Mouse (Mus musculus) forebrain, embryonic 10.5 days (tissue): ENCODE data around the gene Tfap4. TPM values are rescaled to one million over a fixed set of nuclear protein-coding genes. Genes with fewer than 3 reads are reported as not detected.

ENCODE experiments used
- DNase-seq: peaks from one replicate; pipeline ENCODE4 v3.0.0-alpha.2; 2017; ENCODE audit warnings: low spot score; ENCODE audit errors: extremely low spot score
- H3K27ac ChIP-seq: fragments of 300-500 bp; sonication (generic); 2 replicates; pipeline ENCODE4 v1.5.1; 2016; ENCODE audit warnings: mild to moderate bottlenecking
- H3K27me3 ChIP-seq: fragments of 300-500 bp; sonication (generic); 2 replicates; pipeline ENCODE4 v1.6.1; 2016; ENCODE audit warnings: mild to moderate bottlenecking; ENCODE audit not compliant: poor library complexity, severe bottlenecking
- H3K36me3 ChIP-seq: fragments of 300-500 bp; sonication (generic); replicated peaks from 2 replicates; pipeline ENCODE4 v1.6.1; 2016; ENCODE audit warnings: mild to moderate bottlenecking, moderate library complexity
- H3K4me1 ChIP-seq: fragments of 300-500 bp; sonication (generic); 2 replicates; pipeline ENCODE4 v1.6.1; 2016
- H3K4me3 ChIP-seq: fragments of 300-500 bp; sonication (generic); 2 replicates; pipeline ENCODE4 v1.5.1; 2016; ENCODE audit warnings: mild to moderate bottlenecking, moderate library complexity
- H3K9me3 ChIP-seq: fragments of 300-500 bp; sonication (generic); 2 replicates; pipeline ENCODE4 v1.6.1; 2016; ENCODE audit warnings: mild to moderate bottlenecking, moderate library complexity
- WGBS: fragments of 180-500 bp; shearing (Covaris S2); methylation state at CpG from one replicate; pipeline ENCODE4 v1.1.7; 2016; 5-methylcytosine and 5-hydroxymethylcytosine counted together
- polyA plus RNA-seq: library from polyadenylated mRNA; unstranded; fragments of >200 nt; fragmentation: Nextera tagmentation; extraction: Ambion mirVana; gene quantifications from 2 replicates; pipeline ENCODE4 v1.2.1, GENCODE M21; 2016

Tfap4 gene
- polyA plus RNA-seq, 1 experiment from 2014 or later: 32.0 TPM

- peak overlapping the region; percentile 98 for H3K27ac ChIP-seq
- H3K9me3 ChIP-seq: no peaks in the 10 kb centered on the region; the same call in 1 of the 2 replicates
- under 1% methylated on average over 43 of the region's 43 CpGs for WGBS
- peaks cover 24% of the 10 kb centered on the region for H3K4me1 ChIP-seq
- H3K36me3 ChIP-seq: peaks cover 23% of the 10 kb centered on the region
- H3K27me3 ChIP-seq: no peaks in the 10 kb centered on the region
- peak overlapping the region; percentile 90 for H3K4me3 ChIP-seq
- peak; percentile 76 for DNase-seq
Measured at GRCm38 (mm10) chr16:4558980-4559631, 548 bp downstream of the Tfap4 start.

GRCm38 (mm10) chr16:4558384-4558979 lies 1.2 kb downstream of the Tfap4 start:
- Histone ChIP-seq H3K36me3 (peaks cover 23% of the 10 kb centered on the region), H3K27me3 (no peaks in the 10 kb centered on the region), H3K27ac (peak overlapping the region; percentile 98), H3K4me3 (peak overlapping the region; percentile 90), H3K4me1 (peaks cover 27% of the 10 kb centered on the region), H3K9me3 (no peaks in the 10 kb centered on the region; the same call in 1 of the 2 replicates)
- peak; percentile 93 for DNase-seq
- WGBS: under 1% methylated on average over 38 of the region's 38 CpGs

GRCm38 (mm10) chr16:4557949-4558348 lies 1.7 kb downstream of the Tfap4 start:
- WGBS: under 1% methylated on average over 19 of the region's 19 CpGs
- Histone ChIP-seq H3K4me3 (peak overlapping the region; percentile 90), H3K27ac (peak overlapping the region; percentile 98), H3K9me3 (no peaks in the 10 kb centered on the region; the same call in 1 of the 2 replicates), H3K36me3 (peaks cover 25% of the 10 kb centered on the region), H3K27me3 (no peaks in the 10 kb centered on the region), H3K4me1 (peaks cover 33% of the 10 kb centered on the region)
- DNase-seq: peak; percentile 56

- DNase-seq: no peak
Measured at GRCm38 (mm10) chr16:4557085-4557484, 2.6 kb downstream of the Tfap4 start.

GRCm38 (mm10) chr16:4555555-4555954 lies 4.1 kb downstream of the Tfap4 start:
- H3K4me1 ChIP-seq: peaks cover 49% of the 10 kb centered on the region

More at GRCm38 (mm10) chr16:4557085-4557484, 2.6 kb downstream of the Tfap4 start:
- Histone ChIP-seq H3K9me3 (no peaks in the 10 kb centered on the region; the same call in 1 of the 2 replicates), H3K27ac (peak overlapping the region; percentile 98), H3K36me3 (peaks cover 32% of the 10 kb centered on the region), H3K27me3 (no peaks in the 10 kb centered on the region), H3K4me3 (peak overlapping the region; percentile 90), H3K4me1 (peaks cover 41% of the 10 kb centered on the region)
- WGBS: 93% methylated on average over 1 of the region's 1 CpGs

GRCm38 (mm10) chr16:4552829-4553550 lies 6.7 kb downstream of the Tfap4 start:
- H3K4me3 ChIP-seq: peak overlapping the region; percentile 18; the same call in 1 of the 2 replicates
- H3K27me3 ChIP-seq: no peaks in the 10 kb centered on the region
- peaks cover 71% of the 10 kb centered on the region for H3K36me3 ChIP-seq
- peaks cover 43% of the 10 kb centered on the region for H3K4me1 ChIP-seq
- 60% methylated on average over 6 of the region's 6 CpGs for WGBS
- H3K27ac ChIP-seq: peak overlapping the region; percentile 57
- no peaks in the 10 kb centered on the region; the same call in 1 of the 2 replicates for H3K9me3 ChIP-seq
- peak; percentile 40 for DNase-seq

More at GRCm38 (mm10) chr16:4555555-4555954, 4.1 kb downstream of the Tfap4 start:
- Histone ChIP-seq H3K4me3 (no peak overlapping the region), H3K27ac (no peak overlapping the region), H3K27me3 (no peaks in the 10 kb centered on the region), H3K36me3 (peaks cover 47% of the 10 kb centered on the region), H3K9me3 (no peaks in the 10 kb centered on the region; the same call in 1 of the 2 replicates)
- no peak for DNase-seq
- 100% methylated on average over 1 of the region's 1 CpGs for WGBS

- Histone ChIP-seq H3K9me3 (no peaks in the 10 kb centered on the region; the same call in 1 of the 2 replicates), H3K4me3 (no peak overlapping the region), H3K4me1 (peaks cover 32% of the 10 kb centered on the region), H3K27me3 (no peaks in the 10 kb centered on the region), H3K27ac (peak overlapping the region; percentile 57), H3K36me3 (peaks cover 79% of the 10 kb centered on the region)
- DNase-seq: no peak
- 92% methylated on average over 12 of the region's 12 CpGs for WGBS
Measured at GRCm38 (mm10) chr16:4551885-4552284, 7.8 kb downstream of the Tfap4 start.

GRCm38 (mm10) chr16:4551056-4551455 lies 8.6 kb downstream of the Tfap4 start:
- Histone ChIP-seq H3K4me3 (no peak overlapping the region), H3K27ac (no peak overlapping the region), H3K9me3 (no peaks in the 10 kb centered on the region), H3K4me1 (peaks cover 28% of the 10 kb centered on the region), H3K27me3 (no peaks in the 10 kb centered on the region), H3K36me3 (peaks cover 80% of the 10 kb centered on the region)
- peak; percentile 60 for DNase-seq
- WGBS: 46% methylated on average over 13 of the region's 13 CpGs

GRCm38 (mm10) chr16:4548953-4549688 lies 10.5 kb downstream of the Tfap4 start:
- H3K4me1 ChIP-seq: peaks cover 28% of the 10 kb centered on the region
- WGBS: 93% methylated on average over 18 of the region's 18 CpGs
- no peak overlapping the region for H3K4me3 ChIP-seq
- H3K27ac ChIP-seq: no peak overlapping the region
- H3K36me3 ChIP-seq: peaks cover 86% of the 10 kb centered on the region
- no peaks in the 10 kb centered on the region for H3K27me3 ChIP-seq
- no peak for DNase-seq
- H3K9me3 ChIP-seq: no peaks in the 10 kb centered on the region

- Histone ChIP-seq H3K4me1 (peaks cover 16% of the 10 kb centered on the region), H3K36me3 (peaks cover 81% of the 10 kb centered on the region), H3K27me3 (no peaks in the 10 kb centered on the region), H3K9me3 (no peaks in the 10 kb centered on the region), H3K27ac (no peak overlapping the region), H3K4me3 (no peak overlapping the region)
- no peak for DNase-seq
- 94% methylated on average over 5 of the region's 5 CpGs for WGBS
Measured at GRCm38 (mm10) chr16:4547611-4548010, 12.0 kb downstream of the Tfap4 start.

GRCm38 (mm10) chr16:4546838-4547237 lies 12.8 kb downstream of the Tfap4 start:
- H3K4me3 ChIP-seq: no peak overlapping the region
- H3K4me1 ChIP-seq: peaks cover 12% of the 10 kb centered on the region
- 96% methylated on average over 8 of the region's 8 CpGs for WGBS
- no peak overlapping the region for H3K27ac ChIP-seq
- no peaks in the 10 kb centered on the region for H3K27me3 ChIP-seq
- H3K36me3 ChIP-seq: peaks cover 75% of the 10 kb centered on the region
- H3K9me3 ChIP-seq: no peaks in the 10 kb centered on the region
- no peak for DNase-seq

- Histone ChIP-seq H3K27ac (no peak overlapping the region), H3K4me3 (no peak overlapping the region), H3K4me1 (peaks cover 10% of the 10 kb centered on the region), H3K36me3 (peaks cover 57% of the 10 kb centered on the region), H3K9me3 (no peaks in the 10 kb centered on the region), H3K27me3 (no peaks in the 10 kb centered on the region)
- 90% methylated on average over 9 of the region's 9 CpGs for WGBS
- DNase-seq: no peak
Measured at GRCm38 (mm10) chr16:4544845-4545244, 14.8 kb downstream of the Tfap4 start.
